Mouse (Mus musculus) spleen, adult 10 weeks (tissue): ENCODE data around the gene Scgb2b3. TPM values are rescaled to one million over a fixed set of nuclear protein-coding genes. Genes with fewer than 3 reads are reported as not detected.

Experiments
- polyA plus RNA-seq: library from polyadenylated mRNA; stranded (reverse); fragments of 350-450 nt; fragmentation: Illumina TruSeq; extraction: RNeasy Lipid Tissue Mini Kit (QIAGEN cat#74804); gene quantifications from one replicate; pipeline ENCODE4 v1.2.3, GENCODE M21; 2015; ENCODE audit warnings: low replicate concordance; ENCODE audit not compliant: insufficient read depth

The Scgb2b3 gene
- not detected for polyA plus RNA-seq

GRCm38 (mm10) chr7:31362022-31362560 lies at the start of gene Scgb2b3:
Scgb2b3 (minus strand) TSS chr7:31362072.

GRCm38 (mm10) chr7:31375292-31375691 lies 13.4 kb upstream of the Scgb2b3 start, which contains the start of gene Scgb1b3:
Scgb1b3 (plus strand) TSS chr7:31375592.

Other genes with a start within 250 kb of the Scgb2b3 start
- gene Hpn, start 246.8 kb downstream of the Scgb2b3 start, polyA plus RNA-seq: 5.0 TPM
- gene Scn1b, start 235.1 kb downstream of the Scgb2b3 start, polyA plus RNA-seq: 12.2 TPM
- gene Gramd1a, start 206.2 kb downstream of the Scgb2b3 start, polyA plus RNA-seq: 115 TPM
- not detected for gene Scgb2b2, start 71.6 kb downstream of the Scgb2b3 start, polyA plus RNA-seq
- gene Scgb1b2, start 70.3 kb downstream of the Scgb2b3 start, polyA plus RNA-seq: not detected
- not detected for gene Scgb1b3, start 13.5 kb upstream of the Scgb2b3 start, polyA plus RNA-seq